Mouse (Mus musculus) heart, postnatal 0 days (tissue): ENCODE data around the gene Dnm3. TPM values are rescaled to one million over a fixed set of nuclear protein-coding genes. Genes with fewer than 3 reads are reported as not detected.

Experiments
- ATAC-seq: fragments of 200-750 bp; cut with Nextera tagmentation; 2 replicates; pipeline ENCODE4 v1.8.0; 2017; ENCODE audit warnings: low read depth, moderate number of reproducible peaks, moderate library complexity; ENCODE audit not compliant: insufficient read depth
- DNase-seq: peaks from one replicate; pipeline ENCODE4 v3.0.0-alpha.2; 2016; ENCODE audit warnings: low spot score
- H3K27ac ChIP-seq: fragments of 300-500 bp; sonication (generic); 2 replicates; pipeline ENCODE4 v1.5.1; 2014; ENCODE audit warnings: low read depth, mild to moderate bottlenecking
- H3K27me3 ChIP-seq: fragments of 300-500 bp; sonication (generic); 2 replicates; pipeline ENCODE4 v1.6.1; 2014; ENCODE audit warnings: low read length, mixed read lengths; ENCODE audit not compliant: control insufficient read depth, insufficient read depth
- H3K36me3 ChIP-seq: fragments of 300-500 bp; sonication (generic); replicated peaks from 2 replicates; pipeline ENCODE4 v1.6.1; 2014; ENCODE audit warnings: low read length, mixed read lengths; ENCODE audit not compliant: control insufficient read depth, insufficient read depth
- H3K4me1 ChIP-seq: fragments of 300-500 bp; sonication (generic); 2 replicates; pipeline ENCODE4 v1.6.1; 2014; ENCODE audit warnings: antibody characterized with exemption; ENCODE audit not compliant: control insufficient read depth, insufficient read depth
- H3K4me2 ChIP-seq: fragments of 300-500 bp; sonication (generic); 2 replicates; pipeline ENCODE4 v1.6.1; 2014; ENCODE audit warnings: low read depth, mild to moderate bottlenecking, low read length, moderate library complexity
- H3K4me3 ChIP-seq: fragments of 300-500 bp; sonication (generic); 2 replicates; pipeline ENCODE4 v1.5.1; 2014; ENCODE audit warnings: low read depth, low read length
- H3K9ac ChIP-seq: fragments of 300-500 bp; sonication (generic); replicated peaks from 2 replicates; pipeline ENCODE4 v1.6.1; 2014; ENCODE audit warnings: low read depth, low read length, mixed read lengths
- H3K9me3 ChIP-seq: fragments of 300-500 bp; sonication (generic); replicated peaks from 2 replicates; pipeline ENCODE4 v1.6.1; 2016; ENCODE audit warnings: low read length; ENCODE audit not compliant: control insufficient read depth
- CTCF ChIP-seq: IDR thresholded peaks from 2 replicates; pipeline ENCODE4 v1.5.1; 2016; ENCODE audit warnings: antibody characterized with exemption, control low read depth, low read depth
- EP300 ChIP-seq: IDR thresholded peaks from 2 replicates; pipeline ENCODE4 v1.6.1; 2016; ENCODE audit warnings: antibody characterized with exemption, low read depth
- WGBS: fragments of 180-500 bp; shearing (Covaris S2); extraction: QIAGEN DNeasy Blood & Tissue Kit; methylation state at CpG from one replicate; pipeline ENCODE4 v1.1.7; 2014; 5-methylcytosine and 5-hydroxymethylcytosine counted together
- polyA plus RNA-seq: library from polyadenylated mRNA; unstranded; fragments of >200 nt; fragmentation: Nextera tagmentation; extraction: Ambion mirVana; gene quantifications from 2 replicates; pipeline ENCODE4 v1.2.1, GENCODE M21; 2015
- total RNA-seq: library from RNA; depleted of rRNA; stranded (reverse); fragments of >200 nt; gene quantifications from 2 replicates; pipeline ENCODE4 v1.2.3, GENCODE M21; 2014; ENCODE audit warnings: low replicate concordance

Gene Dnm3
- total and polyA plus RNA-seq, 2 experiments from 2014 or later = 1.9 to 2.4 TPM

DNA sequence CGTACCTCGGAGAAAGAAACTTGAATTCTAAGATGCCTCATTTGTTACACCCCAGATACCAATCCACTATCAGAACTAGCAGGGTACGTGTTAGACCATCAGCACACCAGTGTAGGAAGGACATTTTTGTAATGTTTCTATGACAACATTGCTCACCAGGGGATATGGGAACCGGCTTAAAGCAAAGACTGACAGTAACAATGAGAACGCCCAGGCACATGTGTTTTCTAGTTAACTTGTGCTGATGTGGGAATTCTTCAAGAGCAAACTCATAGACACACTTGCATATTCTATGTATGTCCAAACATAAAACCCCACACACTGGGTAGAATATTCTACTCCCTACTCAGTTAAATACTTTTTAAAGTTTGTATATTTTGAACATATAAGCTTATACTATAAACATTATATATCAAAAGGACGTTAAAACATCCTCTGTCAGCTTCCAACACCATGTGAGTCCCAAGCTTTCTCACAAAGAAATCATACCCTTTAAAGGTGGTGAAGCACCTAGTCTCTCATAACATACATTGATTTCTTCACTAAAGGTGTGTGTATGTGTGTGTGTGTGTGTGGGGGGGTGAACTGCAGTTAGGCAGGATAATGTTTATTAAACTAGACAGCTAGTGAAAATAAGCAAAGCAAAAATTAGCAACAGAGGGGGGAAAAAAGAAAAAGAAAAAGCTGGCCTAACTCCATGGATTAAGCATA is 369.0 kb downstream of the Dnm3 start:
- Histone ChIP-seq H3K27me3 (no peaks in the 10 kb centered on the region), H3K9ac (no peak overlapping the region), H3K4me1 (no peaks in the 10 kb centered on the region), H3K9me3 (no peaks in the 10 kb centered on the region), H3K4me2 (no peak overlapping the region), H3K36me3 (no peaks in the 10 kb centered on the region), H3K27ac (no peak overlapping the region), H3K4me3 (no peak overlapping the region)
- DNase-seq = no peak
- TF ChIP-seq EP300 (no peak), CTCF (no peak)
- 63% methylated on average over 6 of the region's 6 CpGs for WGBS
- no peak for ATAC-seq

DNA sequence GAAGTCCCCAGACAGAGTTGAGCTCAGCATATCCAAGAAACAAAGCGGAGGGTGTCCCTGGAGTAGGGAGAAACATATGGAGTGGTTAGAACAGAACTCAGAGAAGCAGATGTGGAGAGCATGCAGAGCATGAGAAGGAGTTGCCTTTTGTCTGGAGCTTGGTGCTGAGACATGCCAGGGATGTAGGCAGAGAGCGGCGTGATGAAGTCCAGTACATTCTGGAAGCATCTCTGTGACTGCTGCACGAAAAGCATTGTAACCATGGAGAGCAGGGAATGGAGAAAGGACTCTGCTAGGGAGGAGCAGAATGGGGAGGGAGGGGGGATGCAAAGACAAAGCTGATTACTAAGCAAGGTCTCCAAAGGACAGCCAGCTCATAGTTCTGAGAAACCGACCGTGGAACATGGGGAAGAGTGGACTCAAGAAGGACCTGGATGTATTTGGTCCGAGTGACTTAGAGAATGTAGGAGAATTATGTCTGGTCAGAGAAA is 369.6 kb downstream of the Dnm3 start:
- Histone ChIP-seq H3K4me3 (no peak overlapping the region), H3K9ac (no peak overlapping the region), H3K27ac (no peak overlapping the region), H3K27me3 (no peaks in the 10 kb centered on the region), H3K4me1 (no peaks in the 10 kb centered on the region), H3K4me2 (no peak overlapping the region), H3K36me3 (no peaks in the 10 kb centered on the region), H3K9me3 (no peaks in the 10 kb centered on the region)
- 66% methylated on average over 7 of the region's 7 CpGs for WGBS
- ATAC-seq (no peak), DNase-seq (no peak)
- no peak for TF ChIP-seq EP300
- no peak for TF ChIP-seq CTCF

DNA sequence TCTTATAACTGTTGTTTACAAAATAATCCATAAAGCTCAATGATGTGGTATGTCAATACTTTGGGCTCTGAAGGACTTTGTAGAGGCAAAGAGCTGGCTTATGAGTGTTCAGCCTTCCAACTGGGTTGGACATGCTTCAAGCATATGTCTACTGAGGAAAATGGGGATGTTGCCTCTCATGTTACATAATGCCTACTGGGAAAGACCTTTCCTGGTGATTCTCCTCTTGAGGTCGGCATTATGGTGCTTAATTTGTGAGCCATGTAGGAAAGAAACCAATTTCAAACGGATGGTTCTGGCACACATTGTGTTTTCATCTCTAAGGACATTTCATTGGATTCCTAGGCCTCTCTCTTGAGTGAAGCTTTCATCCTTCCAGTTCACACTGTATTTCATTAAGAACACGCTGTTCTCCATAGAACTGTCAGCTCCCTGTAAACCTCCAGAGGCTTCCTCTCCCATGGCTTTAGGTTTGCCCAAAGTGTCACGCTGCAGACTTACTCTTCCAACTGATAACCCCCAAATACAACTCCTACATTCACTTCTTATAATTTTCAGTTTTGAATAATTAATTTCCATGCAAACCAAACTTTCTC is 370.7 kb downstream of the Dnm3 start:
- 68% methylated on average over 4 of the region's 4 CpGs for WGBS
- no peaks in the 10 kb centered on the region for H3K9me3 ChIP-seq
- H3K4me2 ChIP-seq = no peak overlapping the region
- TF ChIP-seq CTCF (no peak), EP300 (no peak)
- ATAC-seq (no peak), DNase-seq (no peak)
- H3K27me3 ChIP-seq = no peaks in the 10 kb centered on the region
- no peaks in the 10 kb centered on the region for H3K36me3 ChIP-seq
- no peak overlapping the region for H3K27ac ChIP-seq
- H3K4me1 ChIP-seq = no peaks in the 10 kb centered on the region
- no peak overlapping the region for H3K4me3 ChIP-seq
- no peak overlapping the region for H3K9ac ChIP-seq

DNA sequence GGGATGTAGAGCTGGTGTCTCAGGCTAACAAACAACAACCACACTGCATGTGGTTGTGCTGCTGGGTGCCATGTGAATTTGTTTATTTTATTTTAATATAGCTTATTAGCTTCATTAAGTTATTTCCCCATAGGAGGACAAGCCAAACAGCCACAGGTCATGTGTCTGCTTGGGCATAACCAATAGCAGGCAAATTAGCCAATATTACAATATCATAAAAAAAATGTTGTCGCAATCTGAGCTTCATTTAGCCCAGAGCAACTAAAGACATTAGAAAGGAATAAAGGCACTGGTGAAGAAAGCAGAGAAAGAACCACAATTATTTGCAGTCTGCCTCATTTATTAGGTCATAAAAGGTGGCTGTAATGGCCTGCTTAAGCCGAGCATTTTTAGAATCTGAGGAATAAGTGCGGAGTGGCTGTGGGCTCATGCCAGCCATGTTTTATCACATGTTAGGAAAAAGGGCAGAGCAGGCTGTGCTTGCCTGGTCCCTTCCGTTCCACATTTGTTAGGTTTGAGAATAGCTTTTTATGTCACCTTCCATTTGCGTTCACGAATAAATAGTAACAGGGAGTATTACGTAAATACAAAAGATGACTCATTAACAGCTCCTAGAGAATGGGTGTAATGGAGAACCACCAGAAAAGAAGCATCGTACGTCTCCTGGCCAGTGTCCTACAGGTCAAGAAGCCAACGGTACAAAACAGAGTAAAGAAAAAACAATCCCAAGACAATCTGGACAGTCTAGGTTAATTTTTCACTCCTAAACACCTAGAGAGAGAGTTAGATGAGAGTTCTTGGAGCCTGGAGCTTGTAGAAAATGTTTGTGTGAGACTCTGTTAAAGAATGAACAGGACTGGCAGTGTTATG is 376.6 kb downstream of the Dnm3 start:
- DNase-seq = no peak
- no peak for TF ChIP-seq EP300
- TF ChIP-seq CTCF = no peak

DNA sequence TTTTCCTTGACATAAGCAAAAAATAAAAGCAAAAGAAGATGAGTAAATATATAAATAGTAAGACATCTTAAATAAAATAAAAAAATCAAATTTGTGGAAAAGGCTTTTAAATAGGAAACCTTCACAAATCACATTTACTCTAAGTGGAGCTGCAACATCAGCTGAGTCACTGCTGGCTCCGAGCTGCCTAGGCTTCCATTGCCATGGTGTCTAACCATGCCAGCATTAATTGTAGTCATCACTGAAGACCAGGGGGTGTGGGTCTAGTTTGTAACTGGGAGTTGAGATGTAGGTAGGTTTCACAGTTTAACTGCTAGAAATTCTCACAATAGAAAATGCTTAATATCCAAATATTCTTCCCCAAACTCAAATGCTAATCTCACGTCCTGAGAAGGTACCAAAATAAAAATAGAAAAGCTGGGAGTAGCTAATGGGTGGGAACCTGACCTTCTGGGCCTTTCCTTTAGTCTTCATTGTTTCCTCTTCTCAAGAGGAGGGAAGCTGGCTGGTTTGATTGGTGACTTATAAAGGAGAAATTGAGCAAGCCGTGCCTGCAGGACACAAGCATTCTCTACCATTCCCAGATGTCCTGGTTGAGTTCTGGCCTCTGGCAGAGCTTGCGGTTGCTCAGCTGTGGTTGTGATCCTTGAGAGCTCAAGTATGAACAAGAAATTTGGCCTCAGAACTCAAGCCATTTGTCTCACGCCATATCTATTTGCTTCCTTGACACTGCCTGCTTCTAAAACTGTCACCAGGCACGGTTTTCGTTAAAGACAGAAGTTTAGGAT is 377.6 kb downstream of the Dnm3 start:
- no peak overlapping the region for H3K9ac ChIP-seq
- H3K4me2 ChIP-seq = no peak overlapping the region
- no peak overlapping the region for H3K4me3 ChIP-seq
- H3K9me3 ChIP-seq = no peaks in the 10 kb centered on the region
- DNase-seq (no peak), ATAC-seq (no peak)
- H3K36me3 ChIP-seq = no peaks in the 10 kb centered on the region
- H3K4me1 ChIP-seq = no peaks in the 10 kb centered on the region
- 61% methylated on average over 7 of the region's 7 CpGs for WGBS
- no peaks in the 10 kb centered on the region for H3K27me3 ChIP-seq
- H3K27ac ChIP-seq = no peak overlapping the region
- no peak for TF ChIP-seq EP300
- TF ChIP-seq CTCF = no peak

More for the DNA sequence above, 376.6 kb downstream of the Dnm3 start:
- no peaks in the 10 kb centered on the region for H3K27me3 ChIP-seq
- WGBS = 75% methylated on average over 10 of the region's 10 CpGs
- H3K4me2 ChIP-seq = no peak overlapping the region
- no peak overlapping the region for H3K9ac ChIP-seq
- no peak overlapping the region for H3K4me3 ChIP-seq
- no peaks in the 10 kb centered on the region for H3K9me3 ChIP-seq
- no peak overlapping the region for H3K27ac ChIP-seq
- no peaks in the 10 kb centered on the region for H3K4me1 ChIP-seq
- H3K36me3 ChIP-seq = no peaks in the 10 kb centered on the region
- ATAC-seq = no peak
